Mouse (Mus musculus): ENCODE results near the gene Slc35g3. TPM values are rescaled to one million over a fixed set of nuclear protein-coding genes. Genes with fewer than 3 reads are reported as not detected.

Gene Slc35g3
- total and polyA plus RNA-seq, 3 experiments = not detected

GRCm38 (mm10) chr11:69806378-69806777 is 44.6 kb upstream of the Slc35g3 start:
- H3K9ac ChIP-seq (ENCODE audit: insufficient read depth, low read depth) = no peak overlapping the region
- no peak overlapping the region for H3K4me2 ChIP-seq (ENCODE audit: insufficient read depth, low read depth, poor library complexity, severe bottlenecking)
- H3K36me3 ChIP-seq (replicated peaks in 1 of 2; ENCODE audit: control insufficient read depth in 1 of 2, insufficient read depth in 1 of 2, low read length in 1 of 2) = no peaks in the 10 kb centered on the region
- H3K79me2 ChIP-seq (replicated peaks; ENCODE audit: control insufficient read depth, extremely low read depth, insufficient read depth, poor library complexity, severe bottlenecking) = no peaks in the 10 kb centered on the region
- H3K4me1 ChIP-seq (ENCODE audit: control insufficient read depth in 1 of 2, insufficient read depth in 2 of 2) = peaks cover 3 to 24% of the 10 kb centered on the region in 2 experiments; a peak in 2 of 4 replicates
- no peak overlapping the region for H3K4me3 ChIP-seq (replicated peaks in 1 of 3; ENCODE audit: low read depth in 2 of 3, low read length in 2 of 3, poor library complexity in 1 of 3)
- H3K9me3 ChIP-seq (replicated peaks; ENCODE audit: low read length) = peaks cover 19% of the 10 kb centered on the region
- in situ Hi-C loops (cut with MboI; ENCODE audit: low pct_ligation_motif_present, low pct_unique_long_range_greater_than_20kb, low sequenced_read_pairs) (no loop called here), dilution Hi-C loops (cut with MboI; ENCODE audit: extremely low pct_ligation_motif_present, extremely low pct_unique_long_range_greater_than_20kb, low sequenced_read_pairs) (no loop called here)
- no peak for DNase-seq (ENCODE audit: extremely low read depth)
- TF ChIP-seq MEF2A (IDR thresholded peaks at IDR 0.05; ENCODE audit: borderline replicate concordance, low read depth, low read length) = no peak
- peak; percentile 41 for TF ChIP-seq RAD21 (IDR thresholded peaks at IDR 0.05; ENCODE audit: low read depth, low read length)
- TF ChIP-seq SMC3 (IDR thresholded peaks at IDR 0.05; ENCODE audit: low read depth, low read length) = peak; percentile 33
- no peak for TF ChIP-seq ZMIZ1 (IDR thresholded peaks at IDR 0.05; ENCODE audit: low read depth, low read length)
- no peak for TF ChIP-seq PAX5 (IDR thresholded peaks at IDR 0.05; ENCODE audit: low read length)
- TF ChIP-seq TBP (conservative IDR thresholded peaks at IDR 0.05; ENCODE audit: low read depth, low read length) = no peak
- peak in 1 of 2 experiments; percentile 51; a peak in 2 of 4 replicates for TF ChIP-seq CTCF (conservative IDR thresholded peaks at IDR 0.05 in 1 of 2, IDR thresholded peaks at IDR 0.05 in 1 of 2; ENCODE audit: low read depth in 2 of 2, low read length in 2 of 2)
- peak; percentile 44; the same call in 1 of the 2 replicates for TF ChIP-seq ZNF384 (IDR thresholded peaks at IDR 0.05; ENCODE audit: low read depth, low read length)
- TF ChIP-seq USF2 (conservative IDR thresholded peaks at IDR 0.05; ENCODE audit: low read depth, low read length) = no peak
- H3K27ac ChIP-seq (ENCODE audit: insufficient read depth, low read depth) = no peak overlapping the region
- peaks cover 65% of the 10 kb centered on the region for H3K27me3 ChIP-seq (replicated peaks)

- Histone ChIP-seq H3K27ac (ENCODE audit: insufficient read depth, low read depth) (no peak within 1 kb of the TSS), H3K4me2 (ENCODE audit: insufficient read depth, low read depth, poor library complexity, severe bottlenecking) (no peak within 1 kb of the TSS), H3K9ac (ENCODE audit: insufficient read depth, low read depth) (no peak within 1 kb of the TSS)
These were observed 43.5 kb upstream of the Slc35g3 start, which contains the start of gene Tmem102 for GRCm38 (mm10) chr11:69804972-69805909. Gene Tmem102 (minus strand): TSS chr11:69805624.

GRCm38 (mm10) chr11:69804652-69804940 is 42.8 kb upstream of the Slc35g3 start:
- in situ Hi-C loops (cut with MboI; ENCODE audit: low pct_ligation_motif_present, low pct_unique_long_range_greater_than_20kb, low sequenced_read_pairs) (loop anchor here (5.0 kb wide), 1 partner anchor 73 kb away; the partner anchor contains the start of gene Tmem95), dilution Hi-C loops (cut with MboI; ENCODE audit: extremely low pct_ligation_motif_present, extremely low pct_unique_long_range_greater_than_20kb, low sequenced_read_pairs) (no loop called here)
- H3K27me3 ChIP-seq (replicated peaks) = peaks cover 55% of the 10 kb centered on the region
- no peak for DNase-seq (ENCODE audit: extremely low read depth)
- peaks cover 8 to 33% of the 10 kb centered on the region in 2 experiments; a peak in 3 of 4 replicates for H3K4me1 ChIP-seq (ENCODE audit: control insufficient read depth in 1 of 2, insufficient read depth in 2 of 2)
- no peak overlapping the region for H3K4me3 ChIP-seq (replicated peaks in 1 of 3; ENCODE audit: low read depth in 2 of 3, low read length in 2 of 3, poor library complexity in 1 of 3)
- TF ChIP-seq JUND (conservative IDR thresholded peaks at IDR 0.05; ENCODE audit: low read depth, low read length) (no peak), CHD1 (IDR thresholded peaks at IDR 0.05; ENCODE audit: low read depth, low read length) (no peak), CHD2 (IDR thresholded peaks at IDR 0.05; ENCODE audit: low read length) (no peak), PAX5 (IDR thresholded peaks at IDR 0.05; ENCODE audit: low read length) (no peak), ZC3H11A (IDR thresholded peaks at IDR 0.05; ENCODE audit: low read depth, low read length) (no peak), JUN (IDR thresholded peaks at IDR 0.05; ENCODE audit: insufficient read depth, low read depth, low read length) (no peak), ZNF384 (IDR thresholded peaks at IDR 0.05; ENCODE audit: low read depth, low read length) (no peak)
- no peak overlapping the region for H3K9ac ChIP-seq (ENCODE audit: insufficient read depth, low read depth)
- peaks cover 24% of the 10 kb centered on the region for H3K9me3 ChIP-seq (replicated peaks; ENCODE audit: low read length)
- H3K4me2 ChIP-seq (ENCODE audit: insufficient read depth, low read depth, poor library complexity, severe bottlenecking) = no peak overlapping the region
- H3K27ac ChIP-seq (ENCODE audit: insufficient read depth, low read depth) = no peak overlapping the region
- H3K36me3 ChIP-seq (replicated peaks in 1 of 2; ENCODE audit: control insufficient read depth in 1 of 2, insufficient read depth in 1 of 2, low read length in 1 of 2) = no peaks in the 10 kb centered on the region
- H3K79me2 ChIP-seq (replicated peaks; ENCODE audit: control insufficient read depth, extremely low read depth, insufficient read depth, poor library complexity, severe bottlenecking) = no peaks in the 10 kb centered on the region

More at GRCm38 (mm10) chr11:69804972-69805909, 43.5 kb upstream of the Slc35g3 start, which contains the start of gene Tmem102:
- H3K79me2 ChIP-seq (replicated peaks; ENCODE audit: control insufficient read depth, extremely low read depth, insufficient read depth, poor library complexity, severe bottlenecking) = no peaks in the 10 kb centered on the region
- in situ Hi-C loops (cut with MboI; ENCODE audit: low pct_ligation_motif_present, low pct_unique_long_range_greater_than_20kb, low sequenced_read_pairs) (loop anchor here (5.0 kb wide), 1 partner anchor 72 kb away; the partner anchor contains the start of gene Tmem95), dilution Hi-C loops (cut with MboI; ENCODE audit: extremely low pct_ligation_motif_present, extremely low pct_unique_long_range_greater_than_20kb, low sequenced_read_pairs) (no loop called here)
- no peaks in the 10 kb centered on the region for H3K36me3 ChIP-seq (replicated peaks in 1 of 2; ENCODE audit: control insufficient read depth in 1 of 2, insufficient read depth in 1 of 2, low read length in 1 of 2)
- peaks cover 59% of the 10 kb centered on the region for H3K27me3 ChIP-seq (replicated peaks)
- DNase-seq (ENCODE audit: extremely low read depth) = no peak
- peaks cover 5 to 29% of the 10 kb centered on the region in 2 experiments; a peak in 3 of 4 replicates for H3K4me1 ChIP-seq (ENCODE audit: control insufficient read depth in 1 of 2, insufficient read depth in 2 of 2)
- peaks cover 22% of the 10 kb centered on the region for H3K9me3 ChIP-seq (replicated peaks; ENCODE audit: low read length)
- TF ChIP-seq CTCF (conservative IDR thresholded peaks at IDR 0.05 in 1 of 2, IDR thresholded peaks at IDR 0.05 in 1 of 2; ENCODE audit: low read depth in 2 of 2, low read length in 2 of 2) (0 out of 4 replicates have a peak, but pooled peaks of 1 of the 2 experiments have one; percentile 4), JUND (conservative IDR thresholded peaks at IDR 0.05; ENCODE audit: low read depth, low read length) (no peak)
- no peak within 1 kb of the TSS for H3K4me3 ChIP-seq (replicated peaks in 1 of 3; ENCODE audit: low read depth in 2 of 3, low read length in 2 of 3, poor library complexity in 1 of 3)
